Mouse (Mus musculus) ES-Bruce4 (cell line): ENCODE data around the gene Aff4. TPM values are rescaled to one million over a fixed set of nuclear protein-coding genes. Genes with fewer than 3 reads are reported as not detected.

Source experiments
- H3K27ac ChIP-seq: 2 replicates; pipeline ENCODE4 v1.5.1; 2012; ENCODE audit warnings: low read length, inconsistent platforms; ENCODE audit not compliant: insufficient read depth
- H3K27me3 ChIP-seq: 2 replicates; pipeline ENCODE4 v1.6.1; 2012; ENCODE audit warnings: mild to moderate bottlenecking, low read length, inconsistent platforms; ENCODE audit not compliant: control insufficient read depth, poor library complexity, insufficient read depth, severe bottlenecking
- H3K36me3 ChIP-seq: 2 replicates; pipeline ENCODE4 v1.6.1; 2012; ENCODE audit warnings: inconsistent platforms, mild to moderate bottlenecking, low read length, moderate library complexity; ENCODE audit not compliant: control insufficient read depth, poor library complexity, insufficient read depth, severe bottlenecking
- H3K4me1 ChIP-seq: one replicate; pipeline ENCODE4 v1.8.1; 2011; ENCODE audit warnings: low read length; ENCODE audit not compliant: control insufficient read depth, insufficient read depth
- H3K4me3 ChIP-seq: 2 replicates; pipeline ENCODE4 v1.5.1; 2011; ENCODE audit warnings: low read depth, mild to moderate bottlenecking, low read length
- H3K9ac ChIP-seq: 2 replicates; pipeline ENCODE4 v1.6.1; 2012; ENCODE audit warnings: low read depth, mild to moderate bottlenecking, inconsistent platforms; ENCODE audit not compliant: poor library complexity, severe bottlenecking
- H3K9me3 ChIP-seq: replicated peaks from 2 replicates; pipeline ENCODE4 v1.6.1; 2012; ENCODE audit warnings: mild to moderate bottlenecking, low read length, inconsistent platforms; ENCODE audit not compliant: control insufficient read depth, poor library complexity, insufficient read depth, severe bottlenecking
- CTCF ChIP-seq: IDR thresholded peaks from one replicate; pipeline ENCODE4 v1.8.1; 2011; ENCODE audit warnings: low read depth, low read length
- EP300 ChIP-seq: IDR thresholded peaks from 2 replicates; pipeline ENCODE4 v1.6.1; 2011; ENCODE audit warnings: low read depth, low read length; ENCODE audit not compliant: insufficient read depth
- POLR2A ChIP-seq: IDR thresholded peaks from one replicate; pipeline ENCODE4 v1.8.1; 2011; ENCODE audit warnings: low read length; ENCODE audit not compliant: insufficient read depth
- polyA plus RNA-seq: library from polyadenylated mRNA; stranded (reverse); fragments of >200 nt; gene quantifications from 2 replicates; pipeline ENCODE4 v1.2.4, GENCODE M21; 2011; ENCODE audit warnings: low read depth; ENCODE audit not compliant: missing spikeins, insufficient read depth, insufficient read length

The Aff4 gene
- polyA plus RNA-seq = 298 and 314 TPM in 2 replicates

- Histone ChIP-seq H3K9ac (peak within 1 kb of the TSS; percentile 99), H3K9me3 (no peaks in the 10 kb centered on the region), H3K27ac (peak within 1 kb of the TSS; percentile 96), H3K27me3 (no peaks in the 10 kb centered on the region), H3K4me1 (peaks cover 2% of the 10 kb centered on the region), H3K4me3 (peak within 1 kb of the TSS; percentile 98), H3K36me3 (no peaks in the 10 kb centered on the region)
- TF ChIP-seq POLR2A (peak; percentile 19), EP300 (no peak)
These were observed at the start of gene Aff4 for GRCm38 (mm10) chr11:53350291-53351223. TSS of gene Aff4 (plus strand) at chr11:53350833.

GRCm38 (mm10) chr11:53301167-53301515 lies 49.5 kb upstream of the Aff4 start:
- H3K4me3 ChIP-seq = peak overlapping the region; percentile 88
- TF ChIP-seq CTCF (no peak), POLR2A (no peak), EP300 (no peak)

GRCm38 (mm10) chr11:53304044-53304840 lies 46.4 kb upstream of the Aff4 start:
- H3K36me3 ChIP-seq = no peaks in the 10 kb centered on the region
- TF ChIP-seq POLR2A (no peak), EP300 (no peak), CTCF (no peak)
- no peak overlapping the region for H3K9ac ChIP-seq
- no peaks in the 10 kb centered on the region for H3K9me3 ChIP-seq
- H3K4me3 ChIP-seq = no peak overlapping the region
- H3K4me1 ChIP-seq = no peaks in the 10 kb centered on the region
- no peaks in the 10 kb centered on the region for H3K27me3 ChIP-seq
- H3K27ac ChIP-seq = peak overlapping the region; percentile 31; the same call in 1 of the 2 replicates

More at GRCm38 (mm10) chr11:53301167-53301515, 49.5 kb upstream of the Aff4 start:
- H3K4me1 ChIP-seq = no peaks in the 10 kb centered on the region
- peak overlapping the region; percentile 96 for H3K27ac ChIP-seq
- peaks cover 27% of the 10 kb centered on the region for H3K36me3 ChIP-seq
- H3K9ac ChIP-seq = peak overlapping the region; percentile 73
- no peaks in the 10 kb centered on the region for H3K9me3 ChIP-seq
- H3K27me3 ChIP-seq = no peaks in the 10 kb centered on the region

- no peaks in the 10 kb centered on the region for H3K36me3 ChIP-seq
- TF ChIP-seq EP300 (no peak), CTCF (no peak), POLR2A (no peak)
- H3K27ac ChIP-seq = no peak overlapping the region
- no peaks in the 10 kb centered on the region for H3K4me1 ChIP-seq
- no peaks in the 10 kb centered on the region for H3K9me3 ChIP-seq
- H3K9ac ChIP-seq = no peak overlapping the region
- H3K4me3 ChIP-seq = no peak overlapping the region
- no peaks in the 10 kb centered on the region for H3K27me3 ChIP-seq
These were observed 43.7 kb upstream of the Aff4 start for GRCm38 (mm10) chr11:53306965-53307364.

GRCm38 (mm10) chr11:53307558-53308065 lies 43.0 kb upstream of the Aff4 start:
- Histone ChIP-seq H3K9me3 (no peaks in the 10 kb centered on the region), H3K36me3 (no peaks in the 10 kb centered on the region), H3K4me3 (no peak overlapping the region), H3K9ac (no peak overlapping the region), H3K4me1 (no peaks in the 10 kb centered on the region), H3K27me3 (no peaks in the 10 kb centered on the region), H3K27ac (peak overlapping the region; percentile 39; the same call in 1 of the 2 replicates)
- TF ChIP-seq EP300 = no peak
- no peak for TF ChIP-seq POLR2A
- TF ChIP-seq CTCF = no peak
